Mouse (Mus musculus) thymus, adult 2 months (tissue): ENCODE data around the gene Igsf11.

Source experiments
- CTCF ChIP-seq: fragments of 200-500 bp; IDR thresholded peaks from 2 replicates; pipeline ENCODE4 v1.5.1; 2012; ENCODE audit warnings: mild to moderate bottlenecking, control low read depth, low read length, moderate library complexity, borderline replicate concordance; ENCODE audit not compliant: control insufficient read depth, poor library complexity, insufficient read depth; ENCODE audit errors: extremely low read depth
- POLR2A ChIP-seq: fragments of 200-500 bp; IDR thresholded peaks from 2 replicates; pipeline ENCODE4 v1.6.1; 2012; ENCODE audit warnings: mild to moderate bottlenecking, low read length, control low read depth, moderate library complexity; ENCODE audit not compliant: control insufficient read depth, poor library complexity, insufficient read depth; ENCODE audit errors: extremely low read depth

DNA sequence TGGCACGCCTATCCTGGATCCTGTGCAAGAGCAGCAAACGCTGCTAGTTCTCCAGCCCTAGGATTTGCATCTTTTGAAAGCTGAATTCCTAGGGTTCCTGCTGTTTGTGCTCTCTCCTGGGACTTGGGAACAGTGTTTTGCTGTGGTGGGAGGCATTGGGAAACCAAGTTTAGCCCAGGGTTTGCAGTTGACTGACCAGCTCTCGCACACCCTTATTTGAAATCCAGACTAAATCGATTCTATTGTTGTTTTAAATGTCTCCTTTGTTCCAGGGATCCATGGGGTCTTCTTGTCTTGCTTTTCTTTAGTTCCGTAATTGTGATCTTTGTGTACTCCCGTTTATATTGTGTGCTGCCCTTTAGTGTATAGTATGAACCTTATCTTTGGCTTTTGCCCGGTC is 52.6 kb downstream of the Igsf11 start:
- no peak for TF ChIP-seq POLR2A
- no peak for TF ChIP-seq CTCF
